Mouse (Mus musculus): Measurements from ENCODE around the gene Akt1s1.

- TF ChIP-seq CTCF (IDR thresholded peaks at IDR 0.05; ENCODE audit: borderline replicate concordance, insufficient read depth, low read length) (no peak), POLR2A (IDR thresholded peaks at IDR 0.05; ENCODE audit: low read depth, low read length) (no peak; the same call in 1 of the 2 replicates)
These were observed 29.4 kb upstream of the Akt1s1 start for GRCm38 (mm10) chr7:44819391-44819790.

Data from embryonic fibroblast, embryonic 13.5 days (primary cell).